19 mouse cellular contexts compared by ENCODE assay signal in genomic region chr19:8448321-8448720, GRCm38 (mm10). TPM values are rescaled to one million over a fixed set of nuclear protein-coding genes. Genes with fewer than 3 reads are reported as not detected.
"Had no signal": no experiment of that assay in that cellular context is flagged by ENCODE, and none has a peak within 500 bp of the region (broad histone marks: within the 10 kb centered on the region; RNA-seq: fewer than 3 reads in every experiment).

No protein-coding gene starts in this region.

- H3K4me1 ChIP-seq: lung, embryonic 15.5 days; megakaryocyte, embryonic 14.5 days; midbrain, embryonic 13.5 days; midbrain, embryonic 15.5 days; neural tube, embryonic 12.5 days; stomach, embryonic 15.5 days had no signal

- H3K36me3 ChIP-seq: lung, embryonic 15.5 days; midbrain, embryonic 13.5 days; midbrain, embryonic 15.5 days; neural tube, embryonic 12.5 days; stomach, embryonic 15.5 days had no signal

- H3K9ac ChIP-seq: lung, embryonic 15.5 days; midbrain, embryonic 13.5 days; midbrain, embryonic 15.5 days; neural tube, embryonic 12.5 days; stomach, embryonic 15.5 days had no signal

- H3K9me3 ChIP-seq: lung, embryonic 15.5 days; megakaryocyte, embryonic 14.5 days; midbrain, embryonic 15.5 days; neural tube, embryonic 12.5 days; stomach, embryonic 15.5 days had no signal

- H3K27me3 ChIP-seq: lung, embryonic 15.5 days; megakaryocyte, embryonic 14.5 days; midbrain, embryonic 13.5 days; midbrain, embryonic 15.5 days; neural tube, embryonic 12.5 days; stomach, embryonic 15.5 days had no signal

- ATAC-seq: lung, postnatal 0 days; midbrain, embryonic 13.5 days; midbrain, embryonic 15.5 days had no signal

- H3K27ac ChIP-seq: lung, embryonic 15.5 days; macrophage; midbrain, embryonic 13.5 days; midbrain, embryonic 15.5 days; neural tube, embryonic 12.5 days; stomach, embryonic 15.5 days; stomach, postnatal 0 days had no signal

- DNase-seq: lung, adult 2 months; lung, postnatal 14 days; lung, postnatal 36 days; right cerebral cortex, postnatal 14 days; thymus, adult 2 months; thymus, postnatal 25 days; thymus, postnatal 4 days had no signal

- H3K4me3 ChIP-seq: lung, embryonic 15.5 days; megakaryocyte, embryonic 14.5 days; midbrain, embryonic 13.5 days; midbrain, embryonic 15.5 days; neural tube, embryonic 12.5 days; stomach, embryonic 15.5 days had no signal

- H3K4me2 ChIP-seq: lung, embryonic 15.5 days; midbrain, embryonic 11.5 days; midbrain, embryonic 13.5 days; midbrain, embryonic 15.5 days; neural tube, embryonic 12.5 days; stomach, embryonic 15.5 days had no signal

RNA-seq across cellular contexts. Expression of gene Slc22a30, which starts 43.4 kb away (rescaled TPM):
- polyA plus RNA-seq: lung, postnatal 0 days; macrophage; midbrain, embryonic 11.5 days; midbrain, embryonic 13.5 days; midbrain, embryonic 15.5 days; neural tube, embryonic 12.5 days; neural tube, embryonic 14.5 days; spleen, adult 2 months; stomach, embryonic 15.5 days; stomach, postnatal 0 days; thymus, adult 2 months had no signal
